Mouse (Mus musculus) T-helper 17 cell (primary cell): Measurements from ENCODE around the gene Zfp580.
"Not testable (repeated sequence)": the region's sequence is repeated elsewhere in the genome, so short reads cannot be mapped to it uniquely, and the experiment has no call there.

ENCODE experiments used
- in situ Hi-C, 2 experiments: fragments of 300-600 bp; cut with MboI, MseI; formaldehyde crosslinking; loops; 1 replicate in 1 of 2; 2 replicates in 1 of 2; pipeline ENCODE4 v1.15.1; 2025; ENCODE audit warnings: high pct_unique_total_duplicates in 2 of 2

Zfp580 gene

GRCm38 (mm10) chr7:5051193-5052192, at the start of gene Zfp580:
Gene Zfp580 (plus strand): TSS chr7:5051538.
- in situ Hi-C loops = loop anchor here (5.0 to 25.0 kb wide), 4 partner anchors 109 to 1389 kb away; partner anchors contain the start of genes Leng1 (in 1 of the 2), Zfp444 (in 1 of the 2), Zfp667 (in 1 of the 2) and Zfp787 (in 1 of the 2)

DNA sequence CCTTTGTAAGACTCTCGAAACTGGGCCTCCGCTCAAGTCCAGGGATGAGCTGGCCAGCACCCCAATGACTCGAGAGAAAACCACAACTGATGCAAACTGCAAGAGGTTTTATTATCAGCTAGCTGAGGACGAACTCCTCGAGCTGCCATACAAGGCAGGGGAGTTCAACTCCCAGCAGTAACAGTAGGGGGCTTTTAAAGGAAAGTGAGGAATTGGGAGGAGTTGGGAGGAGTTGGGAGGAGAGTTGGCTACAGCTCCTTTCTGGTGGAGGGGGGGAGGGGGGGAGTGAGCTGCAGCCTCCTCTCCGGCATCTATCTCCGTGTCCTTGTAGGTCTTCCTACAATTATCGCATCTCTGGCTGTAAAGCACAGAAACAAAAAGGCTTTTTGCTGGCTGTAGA, 48.5 kb upstream of the Zfp580 start:
- in situ Hi-C loops = not testable (repeated sequence)

- in situ Hi-C loops = no loop called here
Measured at GRCm38 (mm10) chr7:5008229-5008628, 43.1 kb upstream of the Zfp580 start.

GRCm38 (mm10) chr7:5012681-5013513, 38.4 kb upstream of the Zfp580 start:
- in situ Hi-C loops = loop anchor here (10.0 kb wide), 2 partner anchors 1142 to 1308 kb away; partner anchors contain the start of genes Rps9 (in 1 of the 2) and Zfp787 (in 1 of the 2)

GRCm38 (mm10) chr7:5014251-5015117, 36.9 kb upstream of the Zfp580 start, which contains the start of the genes Zfp524 and Fiz1:
Gene Zfp524 (plus strand): TSS chr7:5014415.
Gene Fiz1 (minus strand): TSS chr7:5014697.
- in situ Hi-C loops = loop anchor here (5.0 to 10.0 kb wide), 3 partner anchors 97 to 1310 kb away; partner anchors contain the start of genes Rps9 (in 1 of the 2), Zfp628 (in 1 of the 2) and Zfp787 (in 1 of the 2)

- in situ Hi-C loops = loop anchor here (5.0 to 10.0 kb wide), 3 partner anchors 98 to 1311 kb away; partner anchors contain the start of genes Rps9 (in 1 of the 2), Zfp628 (in 1 of the 2) and Zfp787 (in 1 of the 2)
Measured at GRCm38 (mm10) chr7:5015118-5016001, 36.0 kb upstream of the Zfp580 start, which contains the start of gene Gm44973. Gene Gm44973 (plus strand): TSS chr7:5015496.

DNA sequence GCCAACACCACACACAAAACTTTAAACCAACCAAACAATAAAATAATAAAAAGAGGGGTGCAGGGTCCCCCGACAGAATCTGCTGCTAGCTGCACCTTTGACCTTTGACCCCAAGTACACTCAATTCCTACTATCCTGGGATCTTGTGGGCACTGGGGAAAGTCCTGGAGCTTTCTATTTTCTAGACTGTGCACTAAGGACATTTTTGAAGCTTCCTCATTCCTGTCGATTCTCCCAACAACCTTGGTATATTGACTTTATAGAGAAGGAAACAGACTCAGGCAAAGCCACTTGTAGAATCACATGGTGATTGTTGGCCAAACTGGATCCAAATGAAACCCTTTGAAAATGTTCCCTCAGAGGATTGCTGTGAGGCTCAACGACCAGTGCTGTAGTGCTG, 35.3 kb upstream of the Zfp580 start:
- in situ Hi-C loops = loop anchor here (5.0 to 10.0 kb wide), 3 partner anchors 99 to 1311 kb away; partner anchors contain the start of genes Rps9 (in 1 of the 2), Zfp628 (in 1 of the 2) and Zfp787 (in 1 of the 2)

DNA sequence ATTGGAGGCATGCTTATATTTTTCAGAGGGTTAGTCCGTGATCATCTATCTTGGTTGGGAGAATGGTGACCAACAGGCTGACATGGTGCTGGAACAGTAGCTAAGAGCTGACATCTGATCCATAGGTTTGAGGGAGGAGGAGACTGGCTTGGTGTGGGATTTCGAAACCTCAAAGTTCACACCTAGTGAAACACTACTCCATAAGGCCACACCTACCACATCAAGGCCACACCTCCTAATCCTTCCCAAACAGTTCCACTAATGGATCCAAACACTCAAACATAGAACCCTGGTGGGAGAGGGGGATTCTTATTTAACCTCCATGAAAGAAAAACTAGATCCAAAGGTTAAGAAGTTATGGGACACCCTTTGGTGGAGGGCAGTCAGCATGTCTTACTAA, 34.4 kb upstream of the Zfp580 start:
- in situ Hi-C loops = loop anchor here (5.0 to 10.0 kb wide), 3 partner anchors 100 to 1312 kb away; partner anchors contain the start of genes Rps9 (in 1 of the 2), Zfp628 (in 1 of the 2) and Zfp787 (in 1 of the 2)

DNA sequence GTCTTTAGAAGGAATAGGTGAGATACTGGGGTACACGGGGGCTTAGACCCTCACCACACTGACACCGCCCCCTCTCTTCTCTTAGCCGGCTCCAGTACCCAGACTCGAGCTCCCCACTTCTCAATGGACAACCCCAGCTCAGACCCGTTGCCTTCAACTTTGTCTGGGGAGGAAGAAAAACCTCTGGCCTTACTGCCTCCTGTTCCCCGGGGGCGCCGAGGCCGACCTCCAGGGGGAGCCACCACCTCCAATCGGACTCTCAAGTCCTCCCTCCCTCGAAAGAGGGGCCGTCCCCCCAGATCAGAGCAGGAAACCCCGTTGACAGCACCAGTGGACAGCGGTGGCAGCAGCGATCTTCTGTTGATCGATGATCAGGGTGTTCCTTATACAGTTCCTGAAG, 34.0 kb upstream of the Zfp580 start:
- in situ Hi-C loops = loop anchor here (5.0 to 10.0 kb wide), 3 partner anchors 100 to 1313 kb away; partner anchors contain the start of genes Rps9 (in 1 of the 2), Zfp628 (in 1 of the 2) and Zfp787 (in 1 of the 2)

DNA sequence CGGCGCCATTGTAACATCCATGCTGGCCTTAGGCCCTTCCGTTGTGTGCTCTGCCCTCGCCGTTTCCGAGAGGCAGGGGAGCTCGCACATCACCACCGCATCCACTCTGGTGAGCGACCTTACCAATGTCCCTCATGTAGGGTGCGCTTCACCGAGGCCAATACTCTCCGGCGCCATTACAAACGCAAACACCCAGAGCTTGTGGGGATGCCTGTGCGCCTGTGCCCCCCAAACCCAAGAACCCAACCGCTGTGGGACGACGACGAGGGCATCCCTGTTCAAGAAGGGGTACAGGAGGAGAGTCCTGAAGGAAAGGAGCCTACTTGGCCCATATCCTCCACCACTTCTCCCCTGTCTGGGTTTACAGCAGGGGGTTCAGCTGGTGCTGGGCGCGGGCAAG, 33.4 kb upstream of the Zfp580 start:
- in situ Hi-C loops = loop anchor here (5.0 to 10.0 kb wide), 3 partner anchors 101 to 1313 kb away; partner anchors contain the start of genes Rps9 (in 1 of the 2), Zfp628 (in 1 of the 2) and Zfp787 (in 1 of the 2)

- in situ Hi-C loops = loop anchor here (5.0 to 10.0 kb wide), 3 partner anchors 102 to 1315 kb away; partner anchors contain the start of genes Rps9 (in 1 of the 2), Zfp628 (in 1 of the 2) and Zfp787 (in 1 of the 2)
Measured at GRCm38 (mm10) chr7:5019576-5019975, 31.8 kb upstream of the Zfp580 start.

DNA sequence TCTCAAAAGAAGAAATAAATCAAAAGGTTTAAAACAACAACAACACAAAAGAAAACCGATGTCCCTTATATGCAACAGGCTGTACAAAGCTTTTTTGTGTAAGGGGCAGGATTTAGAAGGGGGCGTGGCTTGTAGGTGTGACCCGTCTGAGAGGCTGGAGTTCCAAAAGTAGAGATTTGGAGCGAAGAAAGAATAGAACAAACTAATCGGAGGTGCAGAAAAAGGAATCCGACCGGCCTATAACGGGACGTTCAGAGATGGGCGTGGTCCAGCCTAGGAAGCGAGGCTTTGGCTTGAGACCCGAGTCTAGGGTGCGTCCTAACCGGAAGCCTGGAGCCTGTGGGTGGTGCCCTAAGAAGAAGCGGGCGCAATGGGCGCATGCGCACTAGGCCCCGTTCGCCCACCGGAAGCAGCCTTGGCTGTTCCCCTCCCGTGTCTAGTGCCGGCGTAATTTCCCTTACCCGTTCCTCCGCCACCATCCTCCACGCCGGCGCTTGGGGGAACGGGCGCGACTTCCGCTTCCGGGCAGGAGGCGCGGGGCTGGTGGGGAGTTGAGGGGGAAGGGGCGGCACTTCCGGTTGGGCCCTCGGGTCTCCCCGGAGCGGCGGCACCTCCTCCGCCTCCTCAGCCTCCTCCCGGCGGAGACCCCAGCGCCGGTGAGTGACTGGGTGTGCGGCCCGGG, 31.2 kb upstream of the Zfp580 start, which contains the start of the genes Zfp865 and Ccdc106:
Gene Zfp865 (plus strand): TSS at position 377 of the 682 bp plus-strand sequence.
Gene Ccdc106 (plus strand): TSS at position 554 of the 682 bp plus-strand sequence.
- in situ Hi-C loops = loop anchor here (5.0 to 10.0 kb wide), 3 partner anchors 103 to 1315 kb away; partner anchors contain the start of genes Rps9 (in 1 of the 2), Zfp628 (in 1 of the 2) and Zfp787 (in 1 of the 2)

DNA sequence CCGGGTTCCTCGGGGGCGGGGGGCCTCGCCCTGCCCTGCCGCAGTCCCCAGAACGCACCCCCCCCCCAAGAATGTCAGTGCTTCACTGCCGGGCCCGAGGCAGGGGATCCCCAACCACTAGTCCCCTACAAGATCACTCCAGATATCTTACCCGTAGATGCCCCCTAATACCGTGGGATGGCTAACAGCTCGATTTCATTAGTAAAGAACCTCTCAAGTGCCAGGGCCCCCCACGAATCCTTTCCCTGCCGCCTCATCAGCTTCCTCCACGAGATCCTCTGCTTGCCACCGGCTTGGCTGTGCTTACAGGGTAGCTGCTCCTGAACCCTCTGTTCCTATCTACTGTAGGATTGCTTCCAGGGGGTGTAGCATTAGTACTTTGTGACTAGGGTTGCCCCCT, 30.7 kb upstream of the Zfp580 start:
- in situ Hi-C loops = no loop called here

DNA sequence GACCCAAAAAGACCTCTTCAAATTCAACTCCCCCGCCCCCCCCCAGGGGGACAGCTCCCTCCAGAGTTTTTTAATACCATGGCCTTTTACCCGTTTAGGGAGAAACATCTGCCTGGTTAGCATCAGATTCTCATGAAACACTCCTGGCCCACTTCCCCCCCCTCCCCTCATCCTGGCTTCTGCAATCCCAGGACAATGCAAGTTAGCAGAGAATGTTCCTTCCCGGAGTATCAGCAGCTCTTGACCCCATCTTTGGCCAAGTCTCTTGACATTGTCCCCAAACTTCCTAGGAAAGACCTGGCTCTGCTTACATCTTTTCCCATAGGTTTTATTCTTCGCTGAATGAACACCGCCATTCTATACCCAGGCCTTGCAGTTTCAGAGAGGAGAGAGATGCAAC, 30.1 kb upstream of the Zfp580 start:
- in situ Hi-C loops = no loop called here

GRCm38 (mm10) chr7:5029543-5029942, 21.8 kb upstream of the Zfp580 start:
- in situ Hi-C loops = no loop called here

DNA sequence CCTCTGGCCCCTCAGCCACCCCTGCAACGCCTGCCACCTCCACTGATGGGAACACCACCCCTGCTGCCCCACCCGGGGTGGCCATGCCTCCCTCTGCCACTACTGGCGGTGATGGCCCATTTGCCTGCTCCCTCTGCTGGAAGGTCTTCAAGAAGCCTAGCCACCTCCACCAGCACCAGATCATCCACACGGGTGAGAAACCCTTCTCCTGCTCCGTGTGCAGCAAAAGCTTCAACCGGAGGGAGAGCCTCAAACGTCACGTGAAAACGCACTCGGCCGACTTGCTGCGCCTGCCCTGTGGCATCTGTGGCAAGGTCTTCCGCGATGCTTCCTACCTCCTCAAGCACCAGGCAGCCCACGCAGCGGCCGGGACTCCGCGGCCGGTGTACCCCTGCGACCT, 21.4 kb upstream of the Zfp580 start:
- in situ Hi-C loops = no loop called here

- in situ Hi-C loops = no loop called here
Measured at GRCm38 (mm10) chr7:5030554-5031275, 20.6 kb upstream of the Zfp580 start.
